Mouse (Mus musculus) cerebellum, adult 8-10 months (tissue): ENCODE results near the gene Nprl3.
"Not testable (repeated sequence)": the region's sequence is repeated elsewhere in the genome, so short reads cannot be mapped to it uniquely, and the experiment has no call there.

Experiments
- DNase-seq: peaks from one replicate; pipeline ENCODE4 v3.0.0; 2022

The Nprl3 gene

DNA sequence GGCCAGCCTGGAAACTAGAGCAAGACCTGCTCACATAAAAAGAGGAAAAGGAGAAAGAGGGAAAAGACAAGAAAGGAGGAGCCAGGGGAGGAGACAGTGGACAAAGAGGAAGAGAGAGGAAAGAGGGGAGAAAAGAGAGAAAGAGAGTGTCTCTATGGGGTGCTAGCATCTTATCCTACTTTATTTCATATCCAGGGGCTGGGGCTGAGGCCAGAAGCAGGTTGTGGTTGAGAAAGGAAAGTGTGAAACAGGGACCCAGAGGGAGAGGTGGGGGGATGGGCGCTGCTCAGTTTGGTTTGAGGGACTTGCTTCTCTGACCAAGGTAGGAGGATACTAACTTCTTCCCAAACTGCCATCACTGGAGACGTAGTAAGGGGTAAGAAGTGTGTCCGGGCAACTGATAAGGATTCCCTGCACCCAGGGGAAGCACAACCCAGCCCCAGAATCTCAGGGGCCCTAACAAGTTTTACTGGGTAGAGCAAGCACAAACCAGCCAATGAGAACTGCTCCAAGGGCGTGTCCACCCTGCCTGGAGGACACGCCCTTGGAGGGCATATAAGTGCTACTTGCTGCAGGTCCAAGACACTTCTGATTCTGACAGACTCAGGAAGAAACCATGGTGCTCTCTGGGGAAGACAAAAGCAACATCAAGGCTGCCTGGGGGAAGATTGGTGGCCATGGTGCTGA is 15.7 kb upstream of the Nprl3 start, which contains the start of gene Hba-a1:
TSS of gene Hba-a1 (plus strand) at position 421 of the 687 bp plus-strand sequence.
- not testable (repeated sequence) for DNase-seq

DNA sequence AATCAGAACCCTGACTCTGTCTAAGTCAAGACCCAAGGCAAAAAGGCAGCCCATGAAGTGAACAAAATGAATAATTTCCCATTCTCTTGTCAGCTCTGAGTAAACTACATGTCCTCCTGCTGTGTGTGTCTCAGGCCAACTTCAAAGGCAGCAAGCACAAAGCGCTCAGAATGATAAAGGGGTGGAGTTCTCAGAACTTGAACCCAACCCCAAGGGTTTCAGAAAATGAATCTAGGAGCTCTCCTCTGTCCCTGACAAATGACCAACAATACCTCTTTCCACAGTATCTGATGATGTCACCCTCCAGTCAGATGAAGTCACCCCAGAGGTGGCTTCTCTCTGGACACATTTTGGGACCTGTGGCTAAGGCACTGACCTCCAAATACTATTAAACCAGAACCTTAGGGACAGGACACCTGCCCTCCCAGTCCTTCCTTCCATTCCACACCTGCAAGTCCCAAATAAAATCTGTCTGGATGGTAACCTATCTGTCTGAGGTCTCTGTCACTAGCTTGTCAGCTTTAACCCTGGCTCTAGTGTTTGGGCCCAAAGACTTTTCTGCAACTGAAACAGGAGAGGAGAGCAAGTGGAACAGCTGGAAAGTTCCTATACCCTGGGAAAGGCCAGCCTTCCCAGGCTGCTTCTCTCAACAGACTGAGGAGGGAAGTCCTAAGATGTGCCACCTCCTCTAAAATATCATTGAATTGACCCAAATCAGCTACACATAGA is 14.1 kb upstream of the Nprl3 start:
- no peak for DNase-seq

DNA sequence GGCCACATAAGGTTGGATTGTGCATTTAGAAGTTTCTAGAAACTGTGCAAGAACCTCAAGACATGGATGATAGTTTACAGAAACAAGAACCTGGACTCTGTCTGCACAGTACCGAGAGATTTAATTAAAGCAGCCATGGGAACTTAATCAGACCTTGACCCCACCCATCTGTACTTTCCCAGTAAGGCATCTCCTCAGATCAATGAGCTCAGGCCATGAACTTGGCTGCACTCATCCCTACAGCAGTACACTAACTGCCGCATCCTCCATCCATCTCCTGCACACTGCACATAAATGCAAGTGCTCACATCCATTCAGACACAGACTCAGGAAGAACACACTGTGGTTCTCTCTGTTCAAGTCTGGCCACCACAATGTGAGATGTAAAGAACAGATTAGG is 13.1 kb upstream of the Nprl3 start:
- no peak for DNase-seq

DNA sequence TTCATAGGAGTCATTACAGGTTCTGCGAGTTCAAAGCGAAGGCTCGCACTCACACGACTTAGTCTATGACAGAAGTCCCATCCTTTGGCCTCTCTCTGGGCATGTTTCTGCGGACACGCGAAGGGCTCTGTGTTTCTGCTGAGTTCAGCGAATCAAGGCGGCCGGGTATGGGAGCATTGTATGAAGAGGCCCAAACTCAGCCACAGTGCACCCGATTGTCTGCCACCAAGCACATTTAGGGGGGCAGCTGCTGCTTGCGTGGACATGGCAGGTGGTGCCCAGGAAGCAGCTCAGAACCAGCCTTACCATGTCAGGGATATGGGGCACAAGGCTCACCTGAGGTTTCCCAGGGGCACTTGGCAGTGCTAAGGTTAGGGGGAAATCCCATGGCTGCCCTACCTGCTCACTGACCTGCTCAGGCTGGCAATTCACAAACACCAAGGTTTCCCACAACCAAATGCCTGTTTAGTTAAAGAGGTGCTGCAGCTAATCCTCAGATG is 11.0 kb upstream of the Nprl3 start:
- no peak for DNase-seq

DNA sequence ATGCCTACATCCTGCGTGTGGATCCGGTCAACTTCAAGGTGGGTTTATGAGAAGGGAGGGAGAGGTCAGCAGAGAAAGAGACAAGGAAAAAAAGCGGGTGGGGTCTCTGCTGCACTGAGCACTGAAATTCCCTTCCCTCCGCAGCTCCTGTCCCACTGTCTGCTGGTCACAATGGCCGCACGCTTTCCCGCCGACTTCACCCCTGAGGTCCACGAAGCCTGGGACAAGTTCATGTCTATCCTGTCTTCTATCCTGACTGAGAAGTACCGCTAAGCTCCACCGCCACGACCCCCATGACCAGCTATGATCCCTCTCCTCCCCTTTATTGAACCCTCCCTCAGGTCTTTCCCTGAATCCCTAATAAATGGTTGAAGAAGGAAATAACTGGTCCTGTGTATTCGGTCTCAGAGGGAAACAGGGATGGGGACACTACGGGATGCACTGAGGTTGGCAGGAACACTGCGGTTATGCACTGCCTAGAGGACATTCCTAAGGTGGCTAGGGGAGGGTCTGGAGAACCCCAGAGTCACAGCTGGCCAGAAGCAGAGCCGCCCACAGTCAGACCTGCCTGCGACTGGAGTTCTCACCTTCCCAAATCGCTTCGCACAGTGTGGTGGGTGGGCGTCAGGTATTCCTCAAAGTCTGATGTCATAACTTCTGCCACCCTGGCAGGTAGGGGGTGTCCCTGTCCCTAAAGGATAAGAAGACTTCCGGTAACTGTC is 10.4 kb upstream of the Nprl3 start:
- DNase-seq = no peak

DNA sequence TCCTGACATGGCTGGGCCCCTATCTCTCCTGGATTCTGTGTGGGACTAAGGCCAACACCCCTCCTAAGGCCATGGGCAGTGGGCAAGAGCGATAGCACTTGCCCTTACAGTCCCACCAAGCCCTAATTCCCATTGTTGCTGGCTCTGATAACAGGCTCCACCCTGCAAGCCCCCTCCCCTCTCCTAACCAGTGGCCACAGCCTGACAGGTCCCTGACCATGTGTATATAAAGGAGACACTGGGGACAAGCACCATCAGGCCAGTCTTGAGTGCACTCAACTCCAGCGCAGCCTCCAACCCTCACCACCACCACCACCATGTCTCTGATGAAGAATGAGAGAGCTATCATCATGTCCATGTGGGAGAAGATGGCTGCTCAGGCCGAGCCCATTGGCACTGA is 8.8 kb upstream of the Nprl3 start, which contains the start of gene Hba-x:
TSS of gene Hba-x (plus strand) at position 54 of the 400 bp plus-strand sequence.
- DNase-seq = no peak

DNA sequence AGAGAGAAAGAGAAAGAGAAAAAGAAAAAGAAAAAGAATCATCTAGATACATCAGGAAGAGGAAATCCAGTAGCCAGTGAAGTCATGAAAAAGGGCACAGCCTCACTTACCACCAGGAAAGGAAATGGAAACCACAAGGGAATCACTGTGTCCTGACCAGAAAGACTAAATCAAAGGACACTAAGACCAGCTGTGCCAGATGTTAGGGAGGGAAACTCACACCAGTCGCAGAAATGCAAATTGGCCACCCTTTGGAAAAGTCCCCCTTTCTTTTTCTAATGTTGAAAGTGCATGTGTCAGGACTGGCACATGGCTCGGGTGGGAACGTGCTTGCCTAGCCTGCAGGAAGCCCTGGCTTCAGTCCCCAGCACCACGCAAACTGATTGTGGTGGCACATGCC is 3.7 kb upstream of the Nprl3 start:
- DNase-seq = no peak

DNA sequence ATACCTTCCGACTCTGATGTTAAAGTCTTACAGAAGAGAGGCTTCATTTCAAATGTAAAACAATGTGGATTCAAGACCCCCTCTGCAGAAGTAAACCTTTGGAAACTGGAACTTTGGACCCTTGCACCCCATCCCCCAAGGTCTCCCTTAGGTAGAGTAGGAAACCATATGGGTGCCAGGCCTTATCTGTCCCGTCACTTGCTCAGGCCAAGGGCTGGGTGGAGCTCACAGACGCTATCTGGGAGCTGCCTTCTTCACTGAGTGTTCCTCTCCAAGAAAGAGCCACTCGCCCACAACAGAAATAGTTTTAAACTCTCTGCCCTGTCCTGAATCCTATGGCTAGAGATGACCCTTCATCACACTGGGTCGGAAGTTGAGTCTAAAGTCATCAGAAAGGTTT is 1.4 kb upstream of the Nprl3 start:
- no peak for DNase-seq

DNA sequence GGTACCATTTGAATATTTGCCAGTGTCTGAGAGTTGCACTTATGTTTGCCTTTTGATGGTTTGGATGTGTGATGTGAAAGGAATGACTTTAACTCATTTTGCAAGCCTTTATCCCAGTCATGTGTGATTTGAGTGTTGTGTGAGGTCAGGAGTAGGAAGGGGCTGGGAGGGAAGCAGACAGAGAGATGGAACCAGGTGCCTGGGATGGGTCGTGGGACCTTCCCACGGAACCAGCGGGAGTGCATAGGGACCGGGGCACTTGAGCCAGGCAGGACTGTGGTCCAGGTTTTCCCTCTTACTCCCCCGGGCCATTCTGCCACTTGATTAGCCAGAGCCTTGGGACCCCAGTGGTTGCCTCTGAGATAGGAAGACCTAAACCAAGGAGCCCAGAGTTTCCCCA is 457 bp upstream of the Nprl3 start:
- DNase-seq = peak; percentile 24

DNA sequence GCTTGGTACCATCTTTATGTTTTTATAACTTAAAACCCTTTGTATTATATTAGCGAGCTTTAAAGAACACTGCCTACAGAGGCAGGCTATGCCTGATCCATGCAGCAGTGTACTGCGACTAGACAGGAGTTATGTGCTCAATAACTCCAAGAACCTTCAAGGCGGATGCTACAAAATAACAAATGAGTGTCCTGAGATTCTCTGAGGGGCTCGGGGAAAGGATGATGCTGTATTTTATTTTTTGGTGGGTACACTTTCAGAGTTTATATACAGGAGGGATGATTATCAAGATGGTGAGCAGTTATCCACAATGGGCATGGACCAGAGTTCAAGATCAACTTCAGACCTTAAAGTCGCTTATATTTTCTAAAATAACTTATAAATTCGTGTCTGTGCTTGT is 731 bp downstream of the Nprl3 start:
- peak; percentile 6 for DNase-seq

DNA sequence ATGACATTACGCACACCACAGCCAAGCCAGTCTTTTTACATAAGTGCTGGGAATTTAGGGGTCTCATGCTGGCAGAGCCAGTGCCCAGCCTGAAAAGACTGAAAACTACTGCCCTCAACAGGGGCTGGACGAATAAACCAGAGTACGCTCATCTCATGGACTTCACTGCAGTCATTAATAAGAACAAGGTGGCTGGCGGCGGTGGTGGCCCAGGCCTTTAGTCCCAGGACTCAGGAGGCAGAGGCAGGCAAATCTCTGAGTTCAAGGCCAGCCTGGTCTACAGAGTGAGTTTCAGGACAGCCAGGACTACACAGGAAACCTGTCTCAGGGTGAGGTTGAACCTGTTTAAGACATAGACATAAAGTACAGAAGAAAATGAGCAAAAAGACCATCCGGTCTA is 1.3 kb downstream of the Nprl3 start:
- no peak for DNase-seq

DNA sequence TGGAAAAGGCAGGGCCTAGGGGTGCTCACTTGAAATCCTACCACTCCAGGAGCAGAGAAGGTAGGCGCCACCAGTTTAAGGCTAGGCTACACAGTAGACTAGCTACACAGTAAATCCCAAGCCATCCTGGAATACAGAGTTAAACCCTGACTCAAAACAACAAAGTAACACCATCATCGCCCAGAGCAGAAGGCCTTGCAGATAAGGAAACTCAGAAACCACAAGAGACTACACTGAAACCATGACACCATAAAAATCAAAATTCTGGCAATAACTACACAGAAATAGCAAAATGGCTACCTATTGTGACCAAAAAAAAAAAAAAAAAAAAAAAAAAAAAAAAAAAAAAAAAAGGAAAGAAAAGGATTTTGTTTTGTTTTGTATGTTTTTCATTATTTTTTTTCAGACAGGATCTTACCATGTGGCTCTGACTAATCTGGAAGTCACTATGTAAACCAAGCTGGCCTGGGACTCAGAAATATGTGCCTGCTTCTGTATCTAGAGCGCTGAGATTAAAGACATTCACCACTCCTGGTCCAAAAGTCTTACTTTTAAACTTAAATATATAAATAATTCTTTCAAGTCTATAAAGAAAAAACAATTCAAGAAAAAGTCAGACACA is 2.3 kb downstream of the Nprl3 start:
- no peak for DNase-seq

DNA sequence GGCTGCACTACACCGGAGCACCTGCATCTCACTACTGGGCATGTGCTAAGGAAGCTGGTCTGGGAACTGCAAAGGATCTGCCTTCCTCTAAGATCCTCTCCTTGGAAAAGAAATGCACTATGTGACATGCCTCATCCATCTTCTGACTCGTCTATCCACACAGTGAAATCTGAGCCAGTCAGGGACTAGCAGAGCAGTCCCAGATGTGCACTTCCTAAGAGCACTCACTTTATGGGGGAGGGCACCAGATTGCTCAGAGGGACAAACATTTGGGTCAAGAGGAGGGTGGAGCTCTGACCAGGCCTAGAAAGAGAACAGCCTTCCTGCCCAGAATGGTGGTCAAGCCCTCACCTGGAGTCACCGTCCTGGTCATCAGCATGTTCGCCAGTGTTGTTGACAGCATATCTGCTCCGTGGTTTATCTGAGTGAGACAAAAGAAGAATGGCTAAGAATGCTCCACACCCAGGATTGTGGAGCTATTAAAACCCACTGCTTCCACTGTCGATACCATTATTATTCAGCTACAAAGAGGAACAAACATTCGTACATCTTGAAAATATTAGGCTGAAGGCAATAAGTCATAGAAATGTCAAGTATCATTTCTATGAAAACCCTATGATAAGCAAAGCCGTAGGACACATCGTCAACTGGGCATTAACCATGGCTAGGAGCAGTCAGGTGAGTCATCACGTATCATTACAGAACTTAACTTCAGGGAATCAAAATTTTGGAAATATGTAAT is 4.7 kb downstream of the Nprl3 start:
- no peak for DNase-seq

DNA sequence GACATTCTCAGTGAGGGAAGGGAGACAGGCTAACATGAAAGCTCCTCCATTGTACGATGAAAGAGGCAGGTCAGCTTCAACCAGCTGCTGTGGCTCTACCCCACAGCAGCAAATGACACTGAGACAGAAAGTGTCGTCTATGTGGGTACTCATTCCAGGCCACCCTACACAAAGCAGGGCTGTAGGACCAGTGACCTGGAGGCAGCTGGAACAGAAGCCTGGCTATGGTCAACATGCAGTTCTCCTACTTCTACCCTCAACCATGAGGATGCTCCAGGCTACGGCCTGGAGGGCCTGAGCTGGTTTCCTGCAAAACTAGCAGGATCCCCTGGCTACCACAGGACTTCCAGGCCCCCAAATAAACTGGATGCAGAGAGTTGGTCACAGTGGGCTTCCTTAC is 10.9 kb downstream of the Nprl3 start:
- DNase-seq = no peak

DNA sequence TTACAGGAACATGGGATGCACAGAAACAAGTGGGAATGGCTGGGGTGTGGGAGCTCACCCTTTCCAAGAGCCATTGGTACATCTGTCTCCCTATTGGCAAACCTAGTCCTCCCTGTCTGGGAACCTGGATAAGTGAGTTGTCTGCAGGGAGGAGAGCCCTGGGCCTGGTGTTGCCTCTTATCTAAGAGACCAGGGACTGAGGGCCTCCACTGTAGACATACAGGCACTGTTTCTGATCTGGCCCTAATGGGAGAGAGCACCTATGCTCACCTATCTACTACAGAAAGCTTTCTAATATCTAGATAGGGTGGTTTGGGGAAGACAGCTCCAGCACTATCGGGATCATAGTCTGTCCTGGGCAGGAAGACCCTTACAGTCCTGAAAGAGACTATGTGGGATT is 11.4 kb downstream of the Nprl3 start:
- DNase-seq = no peak

DNA sequence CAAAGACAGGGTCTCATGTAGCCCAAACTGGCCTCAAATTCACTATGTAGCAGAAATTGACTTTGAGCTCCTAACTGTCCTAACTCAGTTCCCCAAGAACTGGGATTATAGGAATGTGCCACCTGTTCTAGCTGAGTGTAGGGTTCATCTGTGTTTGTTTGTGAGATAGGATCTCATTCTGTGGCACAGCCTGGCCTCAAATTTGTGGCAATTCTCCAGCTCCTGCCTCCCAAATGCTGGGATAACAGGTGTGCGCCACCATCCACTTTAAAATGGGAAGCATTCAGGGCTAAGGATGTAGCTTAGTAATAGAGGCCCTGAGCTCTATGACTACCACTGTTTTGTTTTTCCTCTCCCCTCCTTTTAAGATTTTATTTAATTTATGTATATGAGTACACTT is 14.4 kb downstream of the Nprl3 start:
- peak; percentile 15 for DNase-seq

DNA sequence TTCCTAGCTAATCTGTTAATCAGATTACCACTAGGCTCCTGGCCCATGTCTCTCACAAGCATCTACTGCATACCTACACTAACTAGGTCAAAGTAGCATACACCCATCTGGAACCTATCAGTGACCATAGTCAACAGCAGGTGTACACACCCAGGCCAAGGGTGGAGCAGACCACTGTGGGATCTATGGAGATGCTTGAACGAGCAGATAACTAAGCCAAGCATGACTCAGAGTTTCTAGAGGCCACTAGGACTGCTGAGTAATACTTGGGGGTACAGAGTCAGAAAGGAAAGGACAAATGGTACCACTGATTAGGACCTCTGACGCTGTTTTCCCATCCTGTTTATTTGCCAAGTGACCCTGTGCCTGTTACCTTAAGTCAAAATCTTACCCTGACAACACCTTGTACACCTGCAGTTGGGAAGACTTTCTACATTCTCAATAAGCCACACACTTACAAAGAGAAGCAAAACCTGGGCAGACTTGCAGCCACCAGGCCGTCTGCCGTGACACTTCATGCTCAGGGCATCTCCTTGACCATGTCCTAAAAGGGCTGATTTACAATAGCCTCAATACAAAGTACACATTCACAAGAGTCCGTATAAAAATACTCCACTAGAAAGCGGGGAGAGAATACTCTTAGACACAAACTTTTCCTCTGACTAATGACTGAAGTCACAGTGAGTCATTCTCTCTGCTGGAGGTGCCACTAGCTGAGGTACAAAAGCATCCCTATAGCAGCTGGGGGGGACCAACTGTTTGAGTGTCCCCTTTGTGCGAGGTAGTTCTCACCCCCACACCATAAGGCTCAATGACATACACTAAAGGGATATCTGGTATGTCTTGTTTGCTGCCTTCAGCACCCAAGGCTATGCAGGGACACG is 16.4 kb downstream of the Nprl3 start:
- DNase-seq = no peak

DNA sequence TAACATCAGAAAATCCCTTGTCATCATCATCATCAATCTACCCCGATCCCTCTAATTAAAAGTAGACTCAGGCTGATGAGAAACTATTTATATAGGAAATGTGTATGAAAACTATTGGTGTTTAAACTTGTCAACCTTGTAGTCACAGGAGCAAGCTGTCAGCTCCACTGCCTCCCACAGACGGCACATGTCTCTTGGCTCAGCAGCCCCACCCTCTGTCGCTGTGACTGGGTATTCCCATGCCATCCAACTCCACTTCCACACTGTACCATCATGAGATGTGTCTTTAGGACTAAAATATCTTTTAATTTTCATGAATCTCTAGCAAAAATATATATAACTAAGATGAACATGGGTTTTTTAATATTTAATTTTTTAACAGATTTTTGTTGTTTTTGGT is 19.2 kb downstream of the Nprl3 start:
- DNase-seq = no peak

DNA sequence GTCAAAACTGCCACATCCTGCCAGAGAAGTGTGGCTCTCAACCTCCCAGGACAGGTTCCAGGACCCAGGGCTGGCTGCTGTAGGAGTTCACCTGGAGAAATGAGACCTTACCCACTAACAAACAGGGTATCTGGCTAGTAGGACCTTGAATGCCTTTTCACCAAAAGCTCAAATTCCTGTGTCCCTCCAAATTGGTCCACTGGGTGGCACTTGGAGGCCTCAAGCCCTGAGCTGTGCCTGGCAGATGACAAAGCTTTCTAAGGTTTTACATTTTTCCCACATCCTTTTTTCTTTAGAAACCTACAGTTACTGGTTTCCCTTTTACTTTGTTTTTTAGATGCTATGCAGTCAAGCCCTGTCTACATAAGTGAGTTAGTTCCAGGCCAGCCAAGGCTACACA is 20.4 kb downstream of the Nprl3 start:
- DNase-seq = no peak

DNA sequence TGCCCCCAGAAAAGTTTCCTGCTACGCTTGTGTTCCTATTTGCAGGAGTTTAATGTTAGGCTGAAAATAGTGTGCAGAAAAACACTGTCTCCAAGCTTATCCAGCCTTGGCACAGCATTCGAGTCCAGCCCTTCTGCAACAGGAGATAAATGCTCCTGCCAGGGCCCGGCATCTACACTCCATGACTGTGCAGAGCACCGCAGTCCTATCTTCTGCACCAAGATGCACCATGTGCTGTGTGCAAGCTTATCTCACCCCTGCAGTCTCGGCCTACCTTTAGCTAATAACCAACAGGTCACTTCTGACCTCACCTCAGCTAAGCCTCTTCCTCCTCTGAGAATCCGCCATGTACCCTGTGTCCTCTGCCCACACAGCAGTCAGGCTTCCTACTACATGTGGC is 21.9 kb downstream of the Nprl3 start:
- DNase-seq = no peak

DNA sequence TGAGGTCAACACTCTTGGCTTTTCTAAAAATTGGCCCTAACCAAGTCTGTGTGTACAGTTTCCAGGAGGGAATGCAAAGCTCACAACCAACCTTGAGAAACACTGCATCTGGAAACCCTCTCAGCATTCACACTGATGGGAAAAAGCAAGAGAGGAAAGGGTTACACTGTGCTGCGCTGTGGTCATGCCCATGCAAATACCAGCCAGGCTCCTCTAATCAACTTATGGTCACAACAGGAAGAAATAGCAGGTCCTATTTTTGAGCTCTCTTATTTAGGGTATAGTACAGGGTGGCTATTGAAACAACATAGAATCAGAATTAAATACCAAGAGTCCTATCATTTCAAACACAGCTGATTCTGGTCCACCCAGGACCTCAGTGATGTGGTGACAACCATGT is 22.9 kb downstream of the Nprl3 start:
- DNase-seq = no peak

DNA sequence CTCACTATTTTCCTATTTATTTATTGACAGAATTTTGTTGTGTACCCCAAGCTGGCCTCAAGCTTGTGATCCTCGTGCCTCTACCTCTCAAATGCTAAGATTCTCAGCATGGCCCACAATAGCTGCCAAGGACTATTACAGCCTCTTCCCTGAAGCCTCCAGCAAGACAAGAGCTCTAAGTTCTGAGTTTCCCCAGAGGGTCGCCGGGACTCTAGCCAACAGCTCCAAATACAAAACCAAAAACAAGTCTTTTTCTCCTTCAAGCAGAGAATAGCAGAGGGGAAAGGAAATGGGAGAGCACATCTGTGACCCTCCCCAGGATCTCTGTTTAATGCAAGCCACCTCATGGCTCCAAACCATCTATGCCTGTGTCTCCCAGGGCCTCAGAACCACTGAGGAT is 23.4 kb downstream of the Nprl3 start:
- no peak for DNase-seq
